Mouse (Mus musculus): ENCODE data around the gene Gm10644.

Gm10644 gene

GRCm38 (mm10) chr8:83934994-83935393 lies 20.0 kb downstream of the Gm10644 start:
- no peak for DNase-seq (ENCODE audit: low read depth)

- no peak for DNase-seq (ENCODE audit: low read depth)
Measured at GRCm38 (mm10) chr8:83934222-83934621, 20.8 kb downstream of the Gm10644 start.

- DNase-seq (ENCODE audit: low read depth), result no peak
Measured at GRCm38 (mm10) chr8:83926266-83926665, 28.7 kb downstream of the Gm10644 start.

GRCm38 (mm10) chr8:83924585-83924984 lies 30.4 kb downstream of the Gm10644 start:
- DNase-seq (ENCODE audit: low read depth), result no peak

GRCm38 (mm10) chr8:83922727-83923126 lies 32.3 kb downstream of the Gm10644 start:
- no peak for DNase-seq (ENCODE audit: low read depth)

- DNase-seq (ENCODE audit: low read depth), result peak; percentile 88
Measured at GRCm38 (mm10) chr8:83921558-83921957, 33.4 kb downstream of the Gm10644 start.

GRCm38 (mm10) chr8:83917566-83917965 lies 37.4 kb downstream of the Gm10644 start:
- DNase-seq (ENCODE audit: low read depth), result no peak

GRCm38 (mm10) chr8:83916015-83916414 lies 39.0 kb downstream of the Gm10644 start:
- no peak for DNase-seq (ENCODE audit: low read depth)

- no peak for DNase-seq (ENCODE audit: low read depth)
Measured at GRCm38 (mm10) chr8:83914860-83915259, 40.1 kb downstream of the Gm10644 start.

- DNase-seq (ENCODE audit: low read depth), result no peak
Measured at GRCm38 (mm10) chr8:83914232-83914631, 40.8 kb downstream of the Gm10644 start.

- no peak for DNase-seq (ENCODE audit: low read depth)
Measured at GRCm38 (mm10) chr8:83911809-83912731, 42.9 kb downstream of the Gm10644 start.

- DNase-seq (ENCODE audit: low read depth), result no peak
Measured at GRCm38 (mm10) chr8:83909311-83909710, 45.7 kb downstream of the Gm10644 start.

GRCm38 (mm10) chr8:83908583-83908982 lies 46.4 kb downstream of the Gm10644 start:
- DNase-seq (ENCODE audit: low read depth), result no peak

GRCm38 (mm10) chr8:83902961-83903666 lies 51.9 kb downstream of the Gm10644 start:
- peak; percentile 35 for DNase-seq (ENCODE audit: low read depth)

- DNase-seq (ENCODE audit: low read depth), result no peak
Measured at GRCm38 (mm10) chr8:83901566-83902485, 53.2 kb downstream of the Gm10644 start.

GRCm38 (mm10) chr8:83900957-83901270 lies 54.1 kb downstream of the Gm10644 start:
- DNase-seq (ENCODE audit: low read depth), result peak; percentile 47

GRCm38 (mm10) chr8:83900266-83900956 lies 54.6 kb downstream of the Gm10644 start:
- no peak for DNase-seq (ENCODE audit: low read depth)

- peak; percentile 96 for DNase-seq (ENCODE audit: low read depth)
Measured at GRCm38 (mm10) chr8:83899363-83900252, 55.4 kb downstream of the Gm10644 start, which contains the start of gene Adgrl1. Gene Adgrl1 (plus strand): TSS chr8:83900105.

- peak; percentile 87 for DNase-seq (ENCODE audit: low read depth)
Measured at GRCm38 (mm10) chr8:83898985-83899362, 56.0 kb downstream of the Gm10644 start.

- peak; percentile 44 for DNase-seq (ENCODE audit: low read depth)
Measured at GRCm38 (mm10) chr8:83898456-83898855, 56.5 kb downstream of the Gm10644 start.
